Mouse (Mus musculus): ENCODE data around the gene Cenpx.
"Not testable (repeated sequence)": the region's sequence is repeated elsewhere in the genome, so short reads cannot be mapped to it uniquely, and the experiment has no call there.

The Cenpx gene

DNA sequence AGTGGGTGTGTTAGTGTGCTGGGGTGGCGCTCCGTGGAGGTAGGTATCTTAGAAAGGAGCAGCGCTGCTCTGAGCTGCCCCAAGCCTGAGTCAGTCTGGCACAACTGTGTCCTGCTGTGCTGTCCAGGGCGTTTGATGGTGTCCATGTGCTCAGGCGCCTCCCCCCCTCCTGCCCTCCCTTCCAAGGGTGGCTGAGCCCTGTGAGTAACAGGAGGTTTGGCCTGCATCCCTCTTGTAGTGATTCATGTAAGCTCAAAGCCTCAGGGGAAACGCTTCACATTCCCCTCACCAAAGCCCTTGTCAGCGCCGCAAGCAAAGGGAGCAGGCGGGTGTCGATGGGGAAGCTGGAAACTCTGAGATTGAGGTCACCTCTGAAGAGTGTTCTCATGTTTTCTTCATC is 15.8 kb downstream of the Cenpx start:
- DNase-seq (ENCODE audit: low spot score in 2 of 2): no peak

DNA sequence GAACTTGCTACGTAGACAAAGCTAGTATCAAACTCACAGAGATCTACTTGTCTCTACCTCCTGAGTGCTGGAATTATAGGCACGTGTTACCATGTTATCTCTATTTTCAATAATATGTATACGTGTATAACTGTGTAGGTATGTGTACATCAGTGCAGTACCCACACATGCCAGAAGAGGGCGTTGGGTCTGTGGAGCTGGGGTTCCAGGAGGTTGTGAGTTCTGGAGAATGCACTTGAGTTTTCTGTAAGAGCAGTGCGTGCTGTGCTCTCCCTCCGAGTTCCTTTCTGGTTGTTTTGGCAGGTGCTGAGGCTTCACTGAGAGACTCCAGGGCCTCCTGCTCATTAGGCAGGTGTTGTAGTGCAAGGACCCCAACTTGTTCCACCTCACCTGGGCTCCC is 17.0 kb downstream of the Cenpx start:
- DNase-seq (ENCODE audit: low spot score in 2 of 2): no peak

DNA sequence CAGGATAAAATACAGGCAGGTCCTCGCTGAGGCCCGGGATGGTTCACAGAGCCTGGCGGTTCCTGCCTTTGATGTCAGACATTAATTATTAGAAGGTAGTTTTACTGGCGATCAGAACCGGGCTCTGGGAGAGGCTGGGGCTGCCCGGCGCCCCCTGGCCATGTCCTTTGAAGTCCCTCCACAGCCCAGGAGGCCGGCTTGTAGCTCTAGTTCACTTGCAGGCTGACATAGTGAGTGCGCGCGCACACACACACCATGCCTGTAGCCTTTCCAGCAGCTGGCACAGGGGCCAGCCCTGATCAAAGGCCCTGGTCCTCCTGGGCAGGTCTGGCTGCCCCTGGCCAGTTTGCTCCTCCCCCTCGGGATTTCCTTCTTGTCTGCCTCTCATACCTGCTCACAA is 17.9 kb downstream of the Cenpx start:
- no peak for DNase-seq (ENCODE audit: low spot score in 2 of 2)

DNA sequence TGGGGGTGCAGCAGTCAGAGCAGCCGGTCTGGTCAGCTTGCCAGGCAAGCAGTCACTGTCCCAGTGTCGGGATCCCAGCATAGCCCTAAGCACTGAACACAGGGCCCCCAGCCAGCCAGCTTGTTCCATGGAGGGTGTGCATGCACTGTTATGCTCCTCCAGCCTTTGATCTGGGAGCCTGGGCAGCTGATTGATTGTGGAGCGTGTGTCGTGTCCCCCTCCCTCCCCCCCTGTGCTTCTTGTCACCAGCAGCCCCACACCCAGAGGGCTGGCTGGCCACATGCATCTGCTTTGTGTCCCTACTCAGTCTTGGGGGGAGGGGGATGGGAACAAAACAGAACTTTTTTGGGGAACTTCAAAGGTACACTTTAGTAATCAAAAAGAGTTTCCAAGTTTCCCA is 18.4 kb downstream of the Cenpx start:
- no peak for DNase-seq (ENCODE audit: low spot score in 2 of 2)

DNA sequence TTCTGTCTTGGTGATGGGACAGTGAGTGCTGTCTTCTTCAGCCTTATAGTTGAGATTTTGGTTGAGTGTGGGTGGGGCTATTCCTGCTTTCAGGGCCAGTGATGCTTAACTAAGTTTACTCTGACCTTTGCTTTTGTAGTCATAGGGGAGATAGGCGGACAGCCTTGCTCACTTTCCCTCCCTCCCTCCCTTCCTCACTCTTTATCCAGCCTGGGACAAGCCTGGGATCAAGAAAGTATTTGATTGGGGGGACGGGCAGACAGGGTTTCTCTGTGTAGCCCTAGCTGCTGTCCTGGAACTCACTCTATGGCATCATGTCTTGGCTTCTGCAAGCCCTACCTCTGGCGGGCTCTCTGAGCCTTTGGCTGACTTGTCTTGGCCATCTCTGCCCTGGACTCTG is 20.1 kb downstream of the Cenpx start:
- no peak for DNase-seq (ENCODE audit: low spot score in 2 of 2)

DNA sequence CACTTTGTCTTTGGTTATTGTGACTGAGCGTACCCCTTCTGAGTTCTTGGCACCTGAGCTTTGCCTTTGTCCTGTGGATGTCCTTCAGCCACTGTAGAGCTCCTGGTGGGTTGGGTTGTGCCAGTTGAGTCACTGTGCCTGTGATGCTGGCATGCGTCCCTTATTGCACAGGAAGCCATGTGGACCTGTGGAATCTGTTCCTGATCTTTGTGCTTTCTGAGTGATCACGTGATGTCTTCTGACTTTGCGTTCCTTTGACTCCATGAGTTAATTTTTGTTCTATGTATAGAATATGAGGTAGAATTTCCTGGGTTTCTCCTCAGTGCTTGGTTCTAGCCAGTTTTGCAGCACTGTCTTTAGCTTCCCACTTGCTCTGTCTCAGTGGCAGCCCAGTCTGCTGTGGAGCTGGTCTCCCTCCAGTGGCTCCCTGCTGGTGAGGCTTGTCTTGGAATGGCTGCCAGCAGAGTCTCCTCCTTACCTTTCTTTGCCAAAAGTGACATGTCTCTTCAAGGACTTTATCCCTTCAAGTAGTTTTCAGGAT is 21.0 kb downstream of the Cenpx start:
- no peak for DNase-seq (ENCODE audit: low spot score in 2 of 2)

DNA sequence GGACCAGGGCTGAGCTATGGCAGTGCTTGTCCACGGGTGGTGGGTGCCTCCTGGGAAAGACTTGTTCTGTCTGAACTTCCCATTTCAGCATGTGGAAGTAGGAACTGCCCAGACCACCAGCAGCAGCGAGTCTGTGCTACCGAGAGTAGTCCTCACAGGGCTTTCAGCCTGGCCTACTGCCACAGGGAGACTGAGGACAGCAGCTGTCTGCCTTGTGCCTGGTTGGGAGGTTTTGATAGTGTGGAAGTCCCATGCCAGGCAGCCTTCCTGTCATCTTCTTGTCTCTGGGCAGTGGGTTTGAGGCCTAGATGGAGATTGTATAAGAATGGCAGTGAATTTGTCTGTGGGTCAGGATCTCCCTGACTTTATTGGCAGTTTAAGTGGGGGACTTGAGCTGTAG is 24.2 kb downstream of the Cenpx start:
- no peak for DNase-seq (ENCODE audit: low spot score in 2 of 2)

DNA sequence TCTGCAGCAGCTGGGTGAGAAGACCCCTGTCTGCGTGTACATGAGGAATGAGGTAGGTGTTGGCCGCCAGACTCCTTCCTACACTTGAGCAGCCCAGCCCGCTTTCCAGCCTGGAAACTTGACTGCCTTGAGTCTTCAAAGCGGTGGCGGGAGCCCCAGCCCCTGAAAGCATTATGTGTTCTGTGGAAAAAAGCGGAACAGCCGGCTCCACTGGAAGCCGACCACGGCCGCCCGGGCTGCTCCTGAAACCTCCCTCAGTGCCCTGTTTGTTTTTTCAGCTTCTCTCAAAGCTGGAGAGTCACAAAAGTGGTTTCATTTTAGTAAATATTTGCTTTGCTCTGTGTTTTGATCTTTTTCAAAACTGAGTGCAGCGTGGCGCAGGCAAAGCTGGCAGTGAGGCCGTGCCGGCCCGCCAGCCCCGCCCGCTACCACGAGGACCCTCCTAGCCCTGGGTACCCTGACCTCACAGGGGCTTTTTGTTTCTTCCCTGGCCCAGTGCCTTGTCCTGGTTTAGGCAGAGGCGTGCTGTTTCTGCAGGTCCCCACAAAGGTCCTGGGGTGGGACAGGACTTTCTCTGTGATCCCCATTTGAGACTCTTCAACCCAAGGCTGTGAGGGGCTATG is 26.8 kb downstream of the Cenpx start:
- no peak for DNase-seq (ENCODE audit: low spot score in 2 of 2)

DNA sequence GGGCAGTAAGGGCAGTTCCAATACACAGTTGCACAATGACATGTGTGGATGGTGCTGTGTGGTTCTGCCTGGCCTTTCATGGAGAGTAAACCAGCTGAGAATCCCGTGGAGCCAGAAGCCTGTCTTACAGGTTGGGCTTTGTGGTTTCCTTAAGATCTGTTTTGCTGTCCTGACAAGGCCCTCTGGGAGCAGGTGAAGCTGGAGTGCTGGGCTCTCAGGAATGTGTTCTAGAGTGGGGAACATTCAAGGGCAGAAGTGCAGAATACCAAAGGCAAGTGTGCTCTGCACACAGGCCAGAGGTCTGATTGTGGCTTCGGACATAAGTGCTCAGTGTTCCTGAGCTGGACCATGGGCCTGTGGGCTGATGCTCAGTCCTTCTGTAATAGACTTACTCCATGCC is 28.9 kb downstream of the Cenpx start:
- DNase-seq (ENCODE audit: low spot score in 2 of 2): no peak

DNA sequence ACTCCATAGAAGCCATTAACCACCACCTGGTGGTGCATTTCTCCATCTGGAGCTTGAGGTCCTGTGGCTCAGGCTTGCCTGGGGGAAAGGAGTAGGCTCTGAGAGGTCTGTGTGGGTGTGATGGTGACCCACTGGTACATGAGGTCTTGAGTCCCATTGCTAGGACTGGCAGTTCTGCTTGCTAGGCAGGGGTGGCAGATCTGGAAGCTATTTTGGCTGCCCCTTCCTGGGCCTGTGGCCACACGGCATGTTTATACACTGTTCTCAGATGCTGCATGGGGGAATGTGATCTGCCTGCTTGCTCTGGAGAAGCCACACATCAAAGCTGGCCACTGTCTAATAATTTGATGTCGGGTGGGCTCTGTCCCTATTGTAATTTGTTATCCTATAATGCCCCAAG is 29.5 kb downstream of the Cenpx start:
- DNase-seq (ENCODE audit: low spot score in 2 of 2): no peak

DNA sequence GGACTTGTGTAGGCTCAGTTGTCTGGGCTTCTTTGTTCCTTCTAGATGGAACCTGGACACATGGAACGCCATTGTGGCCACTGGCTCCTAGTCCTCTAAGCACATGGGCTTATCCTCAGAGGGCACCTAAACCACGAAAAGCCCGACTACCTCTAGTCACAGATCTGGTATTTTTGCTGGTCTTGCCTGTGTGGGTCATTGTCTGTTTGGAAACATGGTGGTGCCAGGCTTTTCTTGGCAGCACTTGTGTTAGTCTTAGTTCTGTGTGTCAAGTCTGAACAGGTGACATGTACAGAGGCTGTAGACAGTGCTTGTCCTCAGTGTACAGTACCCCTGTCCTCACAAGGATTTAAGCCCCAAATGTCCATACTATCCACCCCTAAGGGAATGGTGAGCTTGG is 30.0 kb downstream of the Cenpx start:
- no peak for DNase-seq (ENCODE audit: low spot score in 2 of 2)

DNA sequence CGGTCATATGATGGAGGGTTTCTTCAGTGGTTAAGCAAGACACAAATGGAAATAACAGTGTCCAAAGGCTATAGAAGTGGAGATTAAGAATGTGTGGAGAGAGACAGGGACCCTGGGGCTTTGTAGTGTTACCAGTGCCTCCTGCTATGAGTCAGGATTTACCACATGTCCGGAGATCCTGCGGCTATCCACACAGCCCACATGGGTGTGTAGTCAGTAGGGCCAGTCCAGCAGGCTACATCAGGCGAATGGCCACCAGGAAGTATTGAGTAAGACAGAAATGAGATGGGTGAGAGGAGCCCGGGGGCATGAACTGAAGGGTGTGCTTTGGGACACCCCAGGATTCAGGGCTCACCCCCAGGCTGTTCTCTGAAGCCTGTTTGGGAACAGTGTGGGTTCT is 30.9 kb downstream of the Cenpx start:
- no peak for DNase-seq (ENCODE audit: low spot score in 2 of 2)

DNA sequence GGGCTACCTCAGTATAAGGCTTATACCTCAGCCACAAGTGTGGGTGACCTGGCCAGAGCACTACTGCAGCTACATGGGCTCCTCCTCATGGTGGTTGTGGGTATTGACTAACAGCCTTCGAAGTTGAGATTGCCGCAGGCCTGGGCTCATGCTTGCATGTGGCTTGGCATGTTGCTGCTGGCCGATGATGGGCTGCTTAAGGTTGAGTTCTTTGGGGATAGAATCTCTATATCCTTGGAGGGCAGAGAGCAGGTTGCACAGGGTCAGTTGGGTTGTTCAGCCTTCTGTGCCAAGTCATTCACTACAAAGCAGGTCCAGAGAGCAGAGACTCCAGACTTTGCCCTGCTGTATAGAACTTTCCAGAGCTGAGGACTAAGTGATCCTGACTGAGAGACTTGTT is 33.6 kb downstream of the Cenpx start:
- DNase-seq (ENCODE audit: low spot score in 2 of 2): no peak

DNA sequence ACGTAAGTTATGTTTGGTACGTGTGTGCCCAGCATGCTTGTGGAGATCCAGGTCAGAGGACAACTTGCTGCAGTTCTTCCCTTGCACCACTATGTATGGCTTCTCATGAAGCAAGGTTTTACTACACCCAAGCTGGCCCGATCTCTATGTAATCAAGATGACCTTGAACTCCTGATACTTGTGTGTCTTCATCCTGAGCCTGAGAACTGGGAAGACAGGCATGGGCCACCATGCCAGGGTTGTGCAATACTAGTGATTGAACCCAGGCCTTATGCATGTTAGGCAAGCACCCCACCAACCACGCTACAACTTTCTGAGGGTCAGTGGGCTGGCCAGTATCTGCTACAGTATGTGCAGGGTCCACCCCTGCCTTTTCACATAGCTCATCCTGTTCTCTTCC is 36.6 kb downstream of the Cenpx start:
- no peak for DNase-seq (ENCODE audit: low spot score in 2 of 2)

DNA sequence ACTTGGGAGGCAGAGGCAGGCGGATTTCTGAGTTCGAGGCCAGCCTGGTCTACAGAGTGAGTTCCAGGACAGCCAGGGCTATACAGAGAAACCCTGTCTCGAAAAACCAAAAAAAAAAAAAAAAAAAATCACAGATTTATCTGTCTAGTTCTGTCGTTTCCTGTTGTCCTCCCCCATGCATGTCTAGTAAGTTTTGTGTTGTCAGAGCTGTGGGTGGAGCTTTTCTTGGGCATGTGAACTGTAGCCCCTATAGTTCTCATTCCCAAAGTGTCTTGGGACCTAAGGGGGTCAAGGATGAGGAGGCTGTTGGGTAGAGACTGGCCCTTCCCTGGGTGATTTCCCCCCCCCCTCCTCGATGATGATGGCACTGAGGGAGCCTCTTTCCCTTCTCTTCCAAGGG is 37.7 kb downstream of the Cenpx start:
- not testable (repeated sequence) for DNase-seq (ENCODE audit: low spot score in 2 of 2)

DNA sequence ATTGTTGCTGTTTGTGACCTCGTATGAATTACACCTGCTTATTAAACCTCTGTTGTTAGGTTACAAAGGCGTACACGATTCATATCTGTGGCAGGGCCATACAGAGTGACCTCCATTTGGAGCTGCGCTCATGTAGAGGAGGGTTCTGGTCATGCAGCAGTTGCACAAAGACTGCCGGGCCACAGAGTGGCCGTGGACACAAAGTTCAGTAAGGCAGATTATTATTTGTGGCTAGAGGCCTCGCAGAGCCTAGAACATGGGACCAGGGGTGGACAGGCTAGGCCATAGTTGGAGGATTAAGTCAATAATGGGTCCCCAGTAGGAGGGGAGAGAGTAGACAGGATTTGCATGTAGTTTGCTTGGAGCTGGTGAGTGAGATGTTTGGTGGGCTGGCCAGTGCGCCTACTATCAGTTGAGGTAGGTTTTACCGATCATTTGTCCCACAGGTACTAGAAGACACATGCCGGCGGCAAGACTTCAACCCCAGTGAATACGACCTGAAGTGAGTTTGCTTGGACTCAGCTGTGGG is 39.9 kb downstream of the Cenpx start:
- no peak for DNase-seq (ENCODE audit: low spot score in 2 of 2)

DNA sequence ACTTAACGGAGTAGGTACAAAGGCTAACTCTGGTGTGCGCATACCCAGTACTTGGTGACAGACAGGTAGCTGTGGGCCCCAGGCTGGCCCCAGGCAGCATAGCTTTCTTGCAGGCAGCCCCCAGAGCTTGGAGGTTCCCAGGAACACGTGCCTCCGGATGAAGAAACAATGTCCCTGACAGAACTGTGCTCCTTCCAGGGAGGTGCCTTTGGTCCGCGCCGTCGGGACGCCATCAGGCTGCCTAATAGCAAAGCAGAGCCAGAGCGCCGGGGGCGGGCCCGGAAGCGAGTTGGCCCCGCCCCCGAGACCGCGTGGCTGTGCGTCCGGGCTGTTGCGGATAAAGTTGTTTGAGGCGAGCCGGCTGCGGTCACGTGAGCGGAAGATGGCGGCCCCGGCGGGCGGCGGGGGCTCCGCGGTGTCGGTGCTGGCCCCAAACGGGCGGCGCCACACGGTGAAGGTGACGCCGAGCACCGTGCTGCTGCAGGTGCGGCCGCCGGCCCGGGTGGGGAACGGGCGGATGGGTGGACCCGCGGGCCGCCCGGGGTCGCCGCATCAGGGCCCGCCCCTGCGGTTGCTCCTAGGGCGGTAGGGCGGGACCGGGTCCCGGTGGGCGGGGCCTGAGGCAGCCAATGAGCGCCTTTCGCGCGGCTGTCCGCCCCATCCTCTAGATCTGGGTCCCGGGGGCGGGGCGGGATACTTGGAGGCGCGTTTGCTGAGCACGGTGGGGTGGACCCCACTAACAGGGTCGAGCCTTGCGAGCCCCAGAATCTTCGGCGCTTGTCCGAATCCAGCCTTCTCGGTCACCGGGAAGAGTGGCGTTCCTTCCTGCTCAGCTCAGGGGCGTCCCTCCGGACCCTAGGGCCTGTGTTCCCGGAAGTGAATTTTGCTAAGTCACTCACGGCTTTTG is 40.6 kb downstream of the Cenpx start, which contains the start of gene Aspscr1:
Aspscr1 (plus strand) TSS at position 287 of the 907 bp plus-strand sequence.
- DNase-seq (ENCODE audit: low spot score in 2 of 2): peak; percentile 91 to 94

DNA sequence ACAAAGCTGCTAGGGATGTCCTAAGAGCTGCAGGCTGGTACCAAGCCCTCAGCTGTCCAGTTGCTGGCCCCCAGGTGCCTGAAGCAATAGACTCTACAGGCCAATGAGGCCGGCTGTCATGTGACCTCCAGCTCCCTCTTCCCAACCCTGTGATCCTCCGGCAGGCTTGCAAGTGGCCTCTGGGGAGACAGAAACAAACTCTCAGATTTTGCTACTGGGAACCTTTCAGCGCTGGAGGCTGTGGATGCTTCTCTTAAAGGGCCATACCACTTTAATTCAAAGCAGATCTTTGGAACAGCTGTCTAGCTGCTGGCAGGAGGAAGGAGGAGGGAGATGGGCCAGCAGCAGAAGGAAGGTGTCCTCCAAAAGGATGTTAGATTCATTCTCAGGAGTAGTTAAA is 46.9 kb downstream of the Cenpx start:
- DNase-seq (ENCODE audit: low spot score in 2 of 2): no peak

DNA sequence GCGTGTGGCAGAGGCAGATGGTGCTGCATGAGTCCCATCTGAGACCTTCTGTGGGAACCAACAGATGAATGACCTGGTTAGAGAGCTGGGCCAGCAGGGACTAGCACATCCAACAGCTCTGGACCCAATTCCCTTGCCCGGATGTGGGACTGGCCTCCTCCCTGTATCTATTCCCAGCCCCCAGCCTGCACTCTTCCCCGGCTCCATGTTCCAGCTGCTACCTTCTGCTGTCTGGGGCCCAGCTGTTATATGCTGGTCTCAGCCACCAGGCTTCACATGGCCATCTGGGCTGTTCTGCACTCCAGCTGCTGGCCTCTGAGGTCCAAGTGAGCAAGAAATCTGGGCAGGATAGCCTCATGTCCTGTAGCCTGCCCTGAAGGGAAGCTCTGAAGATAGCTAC is 48.1 kb downstream of the Cenpx start:
- no peak for DNase-seq (ENCODE audit: low spot score in 2 of 2)

DNA sequence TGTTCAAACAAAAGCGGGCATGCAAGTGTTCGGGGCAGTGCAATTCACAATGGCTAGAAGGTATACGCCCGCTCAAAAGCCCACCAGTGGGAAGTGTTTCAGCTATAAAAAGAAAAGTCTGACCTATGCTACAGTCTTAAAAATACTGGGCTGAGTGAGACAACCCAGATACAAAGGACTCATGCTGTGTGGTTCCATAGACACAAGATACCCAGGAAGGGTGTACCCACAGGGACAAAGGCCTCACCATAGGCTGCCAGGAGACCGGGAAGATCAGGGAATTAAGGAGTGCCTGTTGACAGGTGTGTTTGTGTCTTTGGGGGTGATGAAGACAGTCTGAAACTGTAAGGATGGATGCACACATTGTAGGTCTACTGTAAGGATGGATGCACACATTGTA is 49.8 kb downstream of the Cenpx start:
- DNase-seq (ENCODE audit: low spot score in 2 of 2): no peak

DNA sequence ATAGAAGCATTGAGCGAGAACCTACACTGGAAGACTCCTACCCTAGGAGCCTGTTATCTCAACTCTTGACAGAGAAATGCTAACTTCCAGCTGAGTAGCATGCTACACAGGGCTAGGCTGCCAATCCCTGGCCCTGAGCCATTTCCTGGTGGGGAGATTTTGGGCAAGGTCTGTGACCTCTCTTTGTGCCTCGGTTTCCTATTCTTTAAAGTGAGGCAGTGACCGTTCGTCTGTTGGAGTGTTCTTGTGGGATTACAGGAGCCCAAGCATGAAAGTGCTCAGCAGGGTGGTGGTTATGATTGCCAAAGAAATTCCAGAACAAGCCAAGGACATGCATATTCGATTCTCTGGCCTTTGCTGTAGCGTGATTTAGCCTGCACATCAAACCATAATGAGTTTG is 50.8 kb downstream of the Cenpx start:
- DNase-seq (ENCODE audit: low spot score in 2 of 2): no peak

DNA sequence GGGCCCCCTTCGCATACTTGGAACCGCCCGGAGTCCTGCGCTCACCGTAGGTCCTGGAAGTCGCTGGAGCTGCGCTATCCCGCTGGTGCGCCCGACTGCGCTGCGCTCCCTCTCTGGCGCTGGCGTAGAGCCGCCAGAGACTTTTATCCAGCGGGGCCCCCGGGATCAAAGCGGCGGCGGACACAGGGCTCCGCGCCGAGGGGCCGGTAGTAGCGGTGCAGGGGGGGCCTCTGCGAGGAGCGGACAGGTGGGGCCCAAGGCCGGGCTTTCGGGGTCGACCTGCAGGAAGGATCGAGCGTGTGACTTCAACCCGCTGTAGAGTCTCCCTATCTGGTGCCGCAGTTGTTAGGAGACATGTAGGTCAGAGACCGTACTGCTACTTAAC is 52.5 kb downstream of the Cenpx start, which contains the start of gene Notum:
Notum (minus strand) TSS at position 100 of the 385 bp plus-strand sequence.
- no peak for DNase-seq (ENCODE audit: low spot score in 2 of 2)

All from right cerebral cortex, adult 2 months (tissue).